Mouse (Mus musculus): ENCODE results near the gene Atg13. TPM values are rescaled to one million over a fixed set of nuclear protein-coding genes. Genes with fewer than 3 reads are reported as not detected.

The Atg13 gene
- polyA plus RNA-seq, 1 experiment from 2014 or later, result 29.3 TPM

- H3K27ac ChIP-seq, result no peak overlapping the region
- H3K4me1 ChIP-seq, result no peaks in the 10 kb centered on the region
- no peak overlapping the region for H3K4me3 ChIP-seq (replicated peaks)
- no peaks in the 10 kb centered on the region for H3K27me3 ChIP-seq
- no peaks in the 10 kb centered on the region for H3K9me3 ChIP-seq
- no peak for ATAC-seq (ENCODE audit: low FRiP score)
- H3K4me2 ChIP-seq, result no peak overlapping the region
- H3K9ac ChIP-seq, result no peak overlapping the region
- peaks cover 84% of the 10 kb centered on the region for H3K36me3 ChIP-seq (replicated peaks)
Observed at GRCm38 (mm10) chr2:91676961-91677360, 33.4 kb downstream of the Atg13 start.

DNA sequence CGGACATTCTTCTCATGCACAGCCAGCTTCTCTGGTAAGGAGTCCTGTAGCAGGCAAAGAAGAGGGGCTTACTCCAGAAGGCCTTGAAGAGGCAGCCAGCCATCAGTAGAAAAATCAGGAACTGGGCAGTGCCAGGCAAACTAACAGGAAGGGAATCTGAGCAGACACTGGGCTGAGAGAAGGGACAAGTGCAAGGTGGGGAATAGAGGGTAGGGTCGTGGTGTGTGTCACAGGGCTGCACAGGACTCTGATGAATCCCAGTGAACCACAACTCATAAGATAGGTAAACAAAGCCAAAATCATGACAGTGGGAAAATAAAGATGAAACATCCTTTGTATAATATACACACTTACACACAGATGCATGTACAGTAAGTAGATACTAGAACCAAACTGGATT, 34.0 kb downstream of the Atg13 start:
- H3K4me3 ChIP-seq (replicated peaks), result no peak overlapping the region
- ATAC-seq (ENCODE audit: low FRiP score), result no peak
- 80% methylated on average over 2 of the region's 2 CpGs for WGBS
- H3K27ac ChIP-seq, result no peak overlapping the region
- H3K4me1 ChIP-seq, result no peaks in the 10 kb centered on the region
- no peak overlapping the region for H3K9ac ChIP-seq
- H3K27me3 ChIP-seq, result no peaks in the 10 kb centered on the region
- H3K9me3 ChIP-seq, result no peaks in the 10 kb centered on the region
- no peak overlapping the region for H3K4me2 ChIP-seq
- H3K36me3 ChIP-seq (replicated peaks), result peaks cover 84% of the 10 kb centered on the region

GRCm38 (mm10) chr2:91674895-91675294, 35.5 kb downstream of the Atg13 start:
- no peaks in the 10 kb centered on the region for H3K27me3 ChIP-seq
- no peak overlapping the region for H3K4me2 ChIP-seq
- H3K9me3 ChIP-seq, result no peaks in the 10 kb centered on the region
- no peak overlapping the region for H3K9ac ChIP-seq
- 93% methylated on average over 5 of the region's 5 CpGs for WGBS
- peaks cover 86% of the 10 kb centered on the region for H3K36me3 ChIP-seq (replicated peaks)
- no peak for ATAC-seq (ENCODE audit: low FRiP score)
- no peaks in the 10 kb centered on the region for H3K4me1 ChIP-seq
- no peak overlapping the region for H3K27ac ChIP-seq
- no peak overlapping the region for H3K4me3 ChIP-seq (replicated peaks)

DNA sequence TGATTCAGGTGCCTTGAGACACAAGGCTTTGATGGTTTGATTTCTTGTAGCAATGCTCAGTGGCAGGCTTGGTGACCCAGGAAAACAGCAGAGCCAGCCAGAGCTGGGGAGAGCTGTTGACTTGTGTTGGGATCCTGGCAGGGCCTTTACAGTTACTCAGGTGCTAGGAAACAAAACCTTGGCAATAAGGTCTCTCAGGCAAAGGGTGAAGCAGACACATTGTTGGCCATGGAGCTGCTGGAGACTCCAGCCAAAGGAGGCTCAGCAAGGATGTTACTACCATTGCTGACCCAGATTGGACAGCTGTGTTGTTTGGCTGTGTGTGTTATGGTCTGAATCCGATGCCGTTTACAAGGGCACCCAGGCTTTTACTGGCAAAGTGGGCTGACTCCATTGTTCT, 36.8 kb downstream of the Atg13 start:
- Histone ChIP-seq H3K9me3 (no peaks in the 10 kb centered on the region), H3K36me3 (replicated peaks) (peaks cover 89% of the 10 kb centered on the region), H3K4me2 (no peak overlapping the region), H3K9ac (no peak overlapping the region), H3K4me1 (no peaks in the 10 kb centered on the region), H3K27ac (no peak overlapping the region), H3K4me3 (replicated peaks) (no peak overlapping the region), H3K27me3 (no peaks in the 10 kb centered on the region)
- ATAC-seq (ENCODE audit: low FRiP score), result no peak
- WGBS, result 84% methylated on average over 2 of the region's 2 CpGs

GRCm38 (mm10) chr2:91670038-91670437, 40.3 kb downstream of the Atg13 start:
- 92% methylated on average over 6 of the region's 6 CpGs for WGBS
- Histone ChIP-seq H3K9ac (no peak overlapping the region), H3K4me1 (no peaks in the 10 kb centered on the region), H3K27me3 (no peaks in the 10 kb centered on the region), H3K36me3 (replicated peaks) (peaks cover 79% of the 10 kb centered on the region), H3K9me3 (no peaks in the 10 kb centered on the region), H3K4me2 (no peak overlapping the region), H3K4me3 (replicated peaks) (no peak overlapping the region), H3K27ac (no peak overlapping the region)
- ATAC-seq (ENCODE audit: low FRiP score), result no peak

GRCm38 (mm10) chr2:91669326-91669725, 41.0 kb downstream of the Atg13 start:
- no peaks in the 10 kb centered on the region for H3K27me3 ChIP-seq
- WGBS, result 89% methylated on average over 8 of the region's 8 CpGs

GRCm38 (mm10) chr2:91667747-91668146, 42.6 kb downstream of the Atg13 start:
- H3K4me2 ChIP-seq, result no peak overlapping the region
- H3K9me3 ChIP-seq, result no peaks in the 10 kb centered on the region
- no peaks in the 10 kb centered on the region for H3K27me3 ChIP-seq
- no peak overlapping the region for H3K9ac ChIP-seq
- 77% methylated on average over 2 of the region's 2 CpGs for WGBS
- H3K4me3 ChIP-seq (replicated peaks), result no peak overlapping the region
- H3K27ac ChIP-seq, result no peak overlapping the region
- no peaks in the 10 kb centered on the region for H3K4me1 ChIP-seq
- H3K36me3 ChIP-seq (replicated peaks), result peaks cover 82% of the 10 kb centered on the region
- no peak for ATAC-seq (ENCODE audit: low FRiP score)

More at GRCm38 (mm10) chr2:91669326-91669725, 41.0 kb downstream of the Atg13 start:
- no peaks in the 10 kb centered on the region for H3K4me1 ChIP-seq
- no peak for ATAC-seq (ENCODE audit: low FRiP score)
- H3K4me2 ChIP-seq, result no peak overlapping the region
- H3K36me3 ChIP-seq (replicated peaks), result peaks cover 78% of the 10 kb centered on the region
- H3K27ac ChIP-seq, result no peak overlapping the region
- H3K9ac ChIP-seq, result no peak overlapping the region
- no peak overlapping the region for H3K4me3 ChIP-seq (replicated peaks)
- H3K9me3 ChIP-seq, result no peaks in the 10 kb centered on the region

DNA sequence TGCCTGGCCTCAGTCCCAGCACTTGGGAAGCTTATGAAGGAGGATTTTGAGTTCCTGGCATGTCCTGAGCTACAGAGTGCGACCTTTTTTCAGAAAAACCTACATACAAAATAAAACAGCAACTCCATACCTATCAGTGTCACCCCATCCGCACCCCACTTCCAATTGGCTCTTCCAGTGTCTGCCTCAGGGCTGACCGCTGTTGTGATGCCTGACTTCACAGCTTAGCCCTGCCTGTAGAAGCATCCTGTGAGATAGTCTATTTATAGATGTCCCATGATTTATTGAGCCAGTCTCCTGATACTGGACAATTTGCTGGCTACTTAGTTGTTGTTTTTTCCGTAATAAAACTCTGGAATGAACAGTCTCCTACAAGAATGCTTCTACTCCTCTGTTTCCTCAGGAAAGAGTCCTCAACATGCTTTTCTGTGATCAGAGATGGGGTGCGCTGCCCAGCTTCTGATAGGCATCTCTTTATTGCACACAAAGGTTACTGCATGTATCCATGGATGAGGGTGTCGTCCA, 43.9 kb downstream of the Atg13 start:
- no peak overlapping the region for H3K9ac ChIP-seq
- H3K4me3 ChIP-seq (replicated peaks), result no peak overlapping the region
- no peaks in the 10 kb centered on the region for H3K27me3 ChIP-seq
- H3K36me3 ChIP-seq (replicated peaks), result peaks cover 77% of the 10 kb centered on the region
- H3K4me1 ChIP-seq, result no peaks in the 10 kb centered on the region
- ATAC-seq (ENCODE audit: low FRiP score), result no peak
- H3K9me3 ChIP-seq, result no peaks in the 10 kb centered on the region
- 95% methylated on average over 6 of the region's 6 CpGs for whole genome bisulfite sequencing
- no peak overlapping the region for H3K27ac ChIP-seq
- no peak overlapping the region for H3K4me2 ChIP-seq

GRCm38 (mm10) chr2:91664780-91665179, 45.6 kb downstream of the Atg13 start:
- no peaks in the 10 kb centered on the region for H3K27me3 ChIP-seq
- H3K9me3 ChIP-seq, result no peaks in the 10 kb centered on the region
- H3K4me3 ChIP-seq (replicated peaks), result no peak overlapping the region
- no peaks in the 10 kb centered on the region for H3K4me1 ChIP-seq
- no peak for ATAC-seq (ENCODE audit: low FRiP score)
- H3K36me3 ChIP-seq (replicated peaks), result peaks cover 64% of the 10 kb centered on the region
- H3K4me2 ChIP-seq, result no peak overlapping the region
- H3K27ac ChIP-seq, result no peak overlapping the region
- no peak overlapping the region for H3K9ac ChIP-seq

DNA sequence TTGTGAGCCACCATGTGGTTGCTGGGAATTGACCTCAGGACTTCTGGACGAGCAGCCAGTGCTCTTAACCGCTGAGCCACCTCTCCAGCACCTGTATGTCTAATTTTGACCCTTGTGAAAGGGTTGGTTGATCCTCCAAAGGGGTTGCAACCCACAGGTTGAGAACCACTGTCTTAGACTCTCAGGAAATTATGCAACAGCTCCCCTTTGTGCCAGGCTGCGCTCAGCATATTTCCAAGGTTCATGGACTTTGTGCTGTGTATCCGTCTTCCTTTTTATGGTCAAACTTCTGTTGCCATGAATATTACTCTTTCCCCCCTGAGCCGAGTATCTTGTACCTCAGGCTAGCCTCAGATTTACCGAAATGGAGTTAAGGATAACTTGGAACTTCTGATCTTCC, 49.4 kb downstream of the Atg13 start:
- no peaks in the 10 kb centered on the region for H3K27me3 ChIP-seq
- no peak overlapping the region for H3K27ac ChIP-seq
- H3K4me1 ChIP-seq, result no peaks in the 10 kb centered on the region
- ATAC-seq (ENCODE audit: low FRiP score), result no peak
- peaks cover 60% of the 10 kb centered on the region for H3K36me3 ChIP-seq (replicated peaks)
- WGBS, result 91% methylated on average over 6 of the region's 6 CpGs
- no peak overlapping the region for H3K4me2 ChIP-seq
- no peak overlapping the region for H3K4me3 ChIP-seq (replicated peaks)
- H3K9ac ChIP-seq, result no peak overlapping the region
- no peaks in the 10 kb centered on the region for H3K9me3 ChIP-seq

GRCm38 (mm10) chr2:91659657-91660056, 50.7 kb downstream of the Atg13 start:
- H3K27ac ChIP-seq, result no peak overlapping the region
- H3K9me3 ChIP-seq, result no peaks in the 10 kb centered on the region
- WGBS, result 96% methylated on average over 8 of the region's 8 CpGs
- H3K4me1 ChIP-seq, result no peaks in the 10 kb centered on the region
- H3K9ac ChIP-seq, result no peak overlapping the region
- H3K4me3 ChIP-seq (replicated peaks), result no peak overlapping the region
- H3K4me2 ChIP-seq, result no peak overlapping the region
- no peak for ATAC-seq (ENCODE audit: low FRiP score)
- peaks cover 66% of the 10 kb centered on the region for H3K36me3 ChIP-seq (replicated peaks)
- no peaks in the 10 kb centered on the region for H3K27me3 ChIP-seq

GRCm38 (mm10) chr2:91656774-91657173, 53.6 kb downstream of the Atg13 start:
- 74% methylated on average over 8 of the region's 8 CpGs for WGBS
- H3K9me3 ChIP-seq, result no peaks in the 10 kb centered on the region
- H3K4me1 ChIP-seq, result peaks cover 10% of the 10 kb centered on the region
- H3K9ac ChIP-seq, result no peak overlapping the region
- H3K27me3 ChIP-seq, result no peaks in the 10 kb centered on the region
- H3K27ac ChIP-seq, result no peak overlapping the region
- no peak for ATAC-seq (ENCODE audit: low FRiP score)
- peaks cover 51% of the 10 kb centered on the region for H3K36me3 ChIP-seq (replicated peaks)
- no peak overlapping the region for H3K4me2 ChIP-seq
- H3K4me3 ChIP-seq (replicated peaks), result no peak overlapping the region

GRCm38 (mm10) chr2:91655827-91656226, 54.5 kb downstream of the Atg13 start:
- no peak overlapping the region for H3K27ac ChIP-seq
- no peak overlapping the region for H3K9ac ChIP-seq
- WGBS, result 79% methylated on average over 6 of the region's 6 CpGs
- H3K36me3 ChIP-seq (replicated peaks), result peaks cover 48% of the 10 kb centered on the region
- no peak overlapping the region for H3K4me3 ChIP-seq (replicated peaks)
- ATAC-seq (ENCODE audit: low FRiP score), result no peak
- no peaks in the 10 kb centered on the region for H3K27me3 ChIP-seq
- H3K9me3 ChIP-seq, result no peaks in the 10 kb centered on the region
- H3K4me1 ChIP-seq, result peaks cover 16% of the 10 kb centered on the region
- no peak overlapping the region for H3K4me2 ChIP-seq

Data from forebrain, embryonic 12.5 days (tissue).